Mouse (Mus musculus) E14TG2a.4 (cell line): ENCODE measurements around the gene Urod.

Experiments
- CTCF ChIP-seq: conservative IDR thresholded peaks from 2 replicates; pipeline ENCODE4 v1.5.1; 2014; ENCODE audit warnings: low read length
- POU5F1 ChIP-seq: IDR thresholded peaks from 2 replicates; pipeline ENCODE4 v1.6.1; 2014; ENCODE audit warnings: low read length, borderline replicate concordance

DNA sequence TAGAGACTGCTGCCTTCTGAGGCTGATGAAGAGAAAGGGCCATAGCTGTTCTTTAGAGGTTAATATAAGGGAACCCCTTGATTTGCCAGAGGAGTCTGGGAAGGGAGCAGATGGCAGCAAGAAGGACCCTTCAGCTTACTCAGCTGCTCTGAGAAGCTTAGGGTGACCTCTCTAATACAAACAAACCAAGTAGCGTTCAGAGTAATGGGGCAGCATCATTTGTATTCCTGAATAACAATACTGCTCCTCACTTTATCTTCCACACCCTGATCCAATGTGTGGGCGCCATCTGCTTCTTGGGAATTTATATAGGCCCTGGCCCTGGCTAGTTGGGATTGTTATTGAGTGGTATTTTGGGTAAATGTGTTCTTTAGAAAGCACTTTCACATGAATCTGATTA lies 51.5 kb downstream of the Urod start:
- TF ChIP-seq CTCF (no peak), POU5F1 (no peak)
